Mouse (Mus musculus) retina, postnatal 7 days (tissue): ENCODE measurements around the gene Tmc3.

Source experiments
- DNase-seq: peaks from one replicate; pipeline ENCODE4 v3.0.0-alpha.2; 2012; ENCODE audit warnings: low read depth, low spot score

Gene Tmc3

GRCm38 (mm10) chr7:83598997-83599912 lies 14.5 kb downstream of the Tmc3 start:
- no peak for DNase-seq

DNA sequence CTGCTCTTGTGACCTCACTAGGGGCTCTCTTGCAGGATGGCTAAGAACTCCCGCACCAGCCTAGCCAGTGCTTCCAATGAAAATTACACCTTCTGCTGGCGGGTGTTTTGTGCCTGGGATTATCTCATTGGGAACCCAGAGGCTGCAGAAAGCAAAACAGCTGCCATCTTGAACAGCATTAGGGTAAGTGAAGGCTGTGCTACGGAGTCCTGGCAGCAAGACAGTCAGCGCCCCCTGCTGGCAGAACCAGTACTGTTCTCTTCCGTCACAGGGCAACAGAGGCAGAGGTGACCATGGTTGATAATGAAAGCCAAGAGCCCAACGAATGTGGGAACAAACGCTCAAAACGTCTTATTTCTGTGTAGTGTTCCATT lies 15.2 kb downstream of the Tmc3 start:
- no peak for DNase-seq

GRCm38 (mm10) chr7:83604180-83604944 lies 19.6 kb downstream of the Tmc3 start:
- no peak for DNase-seq

- DNase-seq = no peak
Measured at GRCm38 (mm10) chr7:83606796-83607195, 22.1 kb downstream of the Tmc3 start.

DNA sequence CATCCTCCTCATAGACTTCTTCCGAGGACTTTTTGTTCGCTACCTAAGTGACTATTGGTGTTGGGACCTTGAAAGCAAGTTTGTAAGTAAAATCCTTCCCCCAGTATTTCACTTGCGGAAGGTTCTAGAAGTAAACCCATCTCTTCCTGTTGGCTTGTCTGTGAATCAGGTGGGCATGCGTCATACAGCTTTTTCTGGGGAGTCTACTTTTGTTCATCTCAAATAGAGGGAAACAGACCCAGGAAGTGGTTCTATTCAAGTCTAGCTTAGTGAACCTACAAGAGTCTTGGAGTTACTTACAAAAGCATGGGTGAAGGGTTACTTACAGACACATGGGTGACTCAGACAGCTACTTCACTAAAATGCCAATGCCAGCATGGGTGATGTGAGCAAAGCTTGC lies 25.2 kb downstream of the Tmc3 start:
- DNase-seq = no peak

DNA sequence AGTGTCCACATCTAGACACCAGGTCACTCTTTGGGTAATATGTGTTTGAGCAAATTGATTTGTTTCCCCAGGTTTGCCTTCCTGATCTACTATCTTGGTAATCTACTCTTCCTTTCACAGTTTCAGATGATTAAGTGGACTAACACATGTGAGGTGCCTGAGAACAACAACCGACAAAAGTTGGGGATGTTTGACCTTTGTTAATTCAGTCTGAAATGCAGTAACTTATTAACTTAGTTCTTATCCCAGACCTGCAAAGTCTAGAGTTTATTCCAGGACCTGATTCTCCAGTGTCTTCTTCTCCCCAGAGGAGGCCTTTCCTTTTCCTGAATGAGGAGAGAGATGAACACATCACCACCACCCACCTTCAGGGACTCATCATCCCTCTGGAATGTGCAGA lies 27.2 kb downstream of the Tmc3 start:
- DNase-seq = no peak

DNA sequence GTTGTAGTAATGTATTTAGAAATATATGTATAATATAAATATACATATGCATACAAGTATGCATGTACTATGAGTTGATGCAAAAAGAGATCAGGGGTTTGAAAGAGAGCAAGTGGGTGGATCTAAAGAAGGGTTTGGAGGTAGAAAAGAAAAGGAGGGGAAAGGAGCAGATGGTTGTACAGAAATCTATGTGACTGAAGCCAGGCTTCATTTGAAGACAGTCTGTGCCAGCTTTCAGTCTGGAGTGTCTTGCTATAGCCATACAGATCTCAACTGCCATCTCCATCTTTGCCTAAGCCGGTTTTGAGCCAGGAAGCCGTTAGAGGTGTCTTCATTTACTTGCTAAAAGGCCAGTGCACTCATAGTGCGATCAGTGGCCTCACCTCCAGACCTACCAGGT lies 30.5 kb downstream of the Tmc3 start:
- no peak for DNase-seq

GRCm38 (mm10) chr7:83615815-83616214 lies 31.1 kb downstream of the Tmc3 start:
- DNase-seq = no peak

DNA sequence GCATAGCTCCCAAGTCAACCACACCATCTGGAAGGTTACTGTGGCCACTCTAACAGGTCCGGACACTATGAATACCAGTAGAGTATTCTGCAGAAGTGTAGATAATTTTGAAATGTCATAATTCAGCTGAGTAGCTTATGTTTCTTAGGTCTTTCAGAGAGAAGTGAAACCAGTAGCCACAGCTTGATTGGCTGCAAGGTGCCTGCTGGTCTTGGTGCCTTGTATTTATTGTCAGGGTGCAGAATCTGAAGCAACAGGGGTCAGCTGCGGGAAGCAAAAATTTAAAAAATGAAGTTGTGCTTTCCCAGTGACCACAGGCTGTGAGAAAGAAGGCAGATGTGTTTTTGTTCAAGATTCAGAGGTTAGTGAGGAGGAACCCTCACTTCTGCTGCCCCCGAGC lies 31.5 kb downstream of the Tmc3 start:
- no peak for DNase-seq

- DNase-seq = no peak
Measured at GRCm38 (mm10) chr7:83618709-83619108, 34.0 kb downstream of the Tmc3 start.

DNA sequence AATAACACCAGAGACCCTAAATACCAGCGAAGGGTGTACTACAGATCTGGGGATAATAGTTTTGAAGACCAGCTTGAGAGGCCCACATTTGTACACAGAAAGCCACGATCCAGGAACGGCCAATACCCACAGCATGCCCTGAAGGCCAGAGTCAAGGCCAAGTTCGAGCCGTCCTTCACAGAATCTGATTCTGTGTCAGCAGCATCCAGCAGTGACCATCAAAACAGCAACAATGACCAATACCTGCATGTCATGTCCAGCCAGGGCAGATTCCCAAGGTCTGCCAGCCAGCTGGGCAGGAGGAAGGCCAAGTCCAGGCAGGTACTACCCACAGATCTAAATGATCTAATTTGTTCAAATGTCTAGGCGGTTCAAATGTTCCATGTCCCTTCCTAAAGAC lies 37.9 kb downstream of the Tmc3 start:
- DNase-seq = no peak

- DNase-seq = no peak
Measured at GRCm38 (mm10) chr7:83624065-83624464, 39.3 kb downstream of the Tmc3 start.

DNA sequence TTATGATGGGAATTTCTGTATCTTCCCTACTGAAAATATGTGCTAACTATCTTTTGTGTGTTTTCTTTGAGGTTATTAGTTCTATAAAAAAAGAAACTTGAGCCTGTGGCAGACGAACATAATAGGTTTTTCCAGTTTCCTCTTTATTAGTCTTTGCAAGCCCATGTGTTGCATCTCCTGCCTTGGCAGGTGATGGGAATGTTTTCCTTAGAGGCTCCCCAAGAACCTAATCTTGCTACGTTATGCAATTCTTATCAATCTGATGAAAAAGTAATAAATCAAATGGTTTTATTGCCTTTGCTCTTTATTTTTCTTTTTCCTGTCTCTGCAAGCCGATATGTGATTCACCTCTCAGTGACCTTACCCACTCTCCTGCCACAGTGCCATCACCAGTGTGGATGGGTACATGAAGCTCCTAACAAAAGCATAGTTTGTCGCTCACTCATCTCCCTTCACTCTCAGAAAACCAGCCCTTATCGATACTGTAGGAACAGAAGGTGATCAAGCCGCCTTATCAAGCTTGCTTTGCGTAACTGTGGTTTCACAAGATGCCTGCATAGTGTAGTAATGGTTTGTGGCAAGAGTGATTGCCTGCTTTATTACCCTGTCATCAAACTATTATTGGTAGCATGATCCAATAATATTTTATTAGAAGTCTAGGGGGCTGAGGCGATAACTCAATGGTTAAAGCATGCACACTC lies 42.0 kb downstream of the Tmc3 start:
- no peak for DNase-seq

- DNase-seq = no peak
Measured at GRCm38 (mm10) chr7:83627369-83627768, 42.6 kb downstream of the Tmc3 start.

DNA sequence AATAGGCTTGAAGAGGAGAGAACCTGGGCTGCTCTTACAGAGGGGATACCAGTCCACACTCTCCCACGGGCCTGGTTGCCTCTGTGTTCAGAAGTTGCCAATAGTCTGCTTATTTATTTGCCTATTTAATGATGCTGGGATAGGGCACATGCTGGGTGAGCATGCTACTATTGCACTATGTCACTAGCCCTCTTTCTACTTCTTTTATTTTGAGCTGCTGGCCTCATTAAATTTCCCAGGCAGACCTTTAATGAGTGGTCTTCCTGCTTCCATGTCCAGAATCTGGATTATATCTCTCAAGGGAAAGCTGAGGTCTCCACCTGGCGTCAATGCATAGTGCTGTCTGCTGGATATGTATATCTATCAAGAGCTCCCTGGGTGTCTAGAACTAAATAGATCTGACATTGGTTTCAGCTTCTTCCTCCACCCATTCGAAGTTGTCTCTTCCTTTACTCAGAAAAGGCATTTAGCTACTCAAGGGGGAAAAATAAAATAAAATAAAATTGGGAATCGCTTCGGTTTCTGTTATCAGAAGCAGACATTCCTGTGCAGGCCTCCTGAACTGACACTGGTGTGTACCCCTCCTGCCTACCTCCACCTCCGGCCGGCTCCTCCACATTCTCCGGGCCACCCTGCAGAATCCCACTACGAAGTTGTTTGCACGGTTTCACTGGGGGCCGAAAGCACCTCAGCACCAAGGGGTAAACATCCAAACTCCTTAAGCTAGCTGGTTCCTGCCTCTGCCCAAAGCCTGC lies 46.5 kb downstream of the Tmc3 start:
- no peak for DNase-seq

DNA sequence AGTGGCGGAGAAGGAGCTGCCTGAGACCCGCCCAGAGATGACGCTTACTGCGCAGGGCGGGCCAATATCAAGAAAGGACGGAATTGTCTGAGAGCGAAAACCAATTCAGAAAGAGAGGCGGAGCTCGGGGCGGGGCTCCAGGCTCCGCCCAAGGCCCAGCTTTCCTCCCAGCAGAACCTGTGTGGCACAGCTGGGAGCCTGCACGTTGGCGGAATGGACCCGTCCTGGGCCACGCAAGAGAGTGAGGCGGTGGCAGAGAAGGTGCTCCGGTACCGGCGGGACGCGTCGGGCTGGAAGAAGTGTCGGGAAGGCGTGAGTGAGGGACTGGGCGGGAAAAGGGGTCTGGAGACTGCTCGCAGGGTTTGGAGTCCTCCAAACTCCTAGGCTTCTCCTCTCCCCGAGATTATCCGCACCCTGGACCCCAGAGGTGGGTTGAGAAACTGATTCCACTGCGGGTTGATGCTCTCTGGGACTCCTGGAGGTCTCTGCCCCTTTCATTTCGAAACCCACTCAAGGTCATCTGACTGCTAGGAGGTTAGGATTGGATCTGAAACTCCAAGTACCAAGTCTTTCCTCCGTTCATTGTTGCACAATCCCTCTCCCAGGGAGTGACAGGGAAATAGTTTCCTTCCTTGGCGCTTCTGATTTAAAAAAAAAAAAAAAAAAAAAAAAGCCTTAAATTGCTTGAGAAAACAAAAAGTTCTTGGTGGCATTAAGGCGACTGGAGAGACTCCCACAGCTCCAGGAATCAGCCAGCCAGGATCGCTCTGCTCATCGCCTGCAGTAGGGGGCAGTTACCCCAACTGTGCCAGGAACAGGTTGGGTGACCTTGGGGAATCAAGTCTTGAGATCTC lies 47.3 kb downstream of the Tmc3 start, which contains the start of gene Stard5:
Stard5 (plus strand) TSS at position 132 of the 854 bp plus-strand sequence.
- peak; percentile 77 for DNase-seq

DNA sequence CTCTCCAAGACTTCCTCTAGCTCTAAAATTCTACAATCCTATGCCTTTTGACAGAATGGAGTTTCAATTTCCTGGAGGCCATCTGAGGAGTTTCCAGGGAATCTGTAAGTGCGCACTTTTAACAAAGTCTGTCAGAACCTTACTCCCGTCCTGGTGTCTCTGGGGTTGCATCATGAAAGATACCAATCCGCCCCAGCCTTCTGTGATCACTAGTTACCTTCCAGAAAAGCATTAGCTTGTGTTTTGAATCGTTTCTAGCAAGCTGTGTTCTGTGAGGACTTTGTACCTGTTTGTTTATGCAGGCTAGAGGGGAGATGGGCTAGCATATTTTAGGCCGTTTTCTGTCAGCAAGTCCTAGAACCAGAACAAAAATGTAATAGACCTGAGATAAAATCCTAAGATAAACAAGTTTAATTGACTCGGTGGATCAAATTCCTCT lies 48.0 kb downstream of the Tmc3 start:
- no peak for DNase-seq

- DNase-seq = no peak
Measured at GRCm38 (mm10) chr7:83633856-83634255, 49.1 kb downstream of the Tmc3 start.

- DNase-seq = no peak
Measured at GRCm38 (mm10) chr7:83635726-83636125, 51.0 kb downstream of the Tmc3 start.

DNA sequence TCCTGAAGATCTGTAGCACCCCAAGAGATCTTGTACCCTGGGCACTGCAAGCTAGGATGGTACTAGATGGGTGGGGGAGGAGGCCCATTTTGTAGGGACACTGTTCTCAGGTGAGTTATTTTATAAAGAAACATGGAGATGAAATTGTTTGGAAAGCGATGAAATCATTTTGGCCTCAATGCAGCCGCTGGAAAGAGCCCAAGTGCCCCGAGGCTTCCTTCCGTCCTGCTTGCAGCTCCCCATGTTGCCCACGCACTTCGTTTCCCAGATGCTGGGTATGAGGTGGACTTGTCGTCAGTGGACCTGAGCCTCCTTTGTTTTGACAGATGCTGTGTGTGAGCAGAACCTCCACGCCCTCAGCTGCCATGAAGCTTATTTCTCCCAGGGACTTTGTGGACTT lies 51.7 kb downstream of the Tmc3 start:
- no peak for DNase-seq
